Mouse (Mus musculus): ENCODE measurements around the gene Gm1043.

GRCm38 (mm10) chr5:37241651-37242151, 156.5 kb downstream of the Gm1043 start, which contains the start of gene Crmp1:
- 0 out of 2 replicates have a peak, but pooled peaks have one; percentile 7 for TF ChIP-seq POLR2A (IDR thresholded peaks at IDR 0.05; ENCODE audit: control insufficient read depth, low read depth, low read length)
- TF ChIP-seq CTCF (IDR thresholded peaks at IDR 0.05; ENCODE audit: control insufficient read depth, insufficient read depth, insufficient replicate concordance, low read depth, low read length) = no peak

All from testis, adult 2 months (tissue).